Mouse (Mus musculus): ENCODE measurements around the gene Ahdc1. TPM values are rescaled to one million over a fixed set of nuclear protein-coding genes. Genes with fewer than 3 reads are reported as not detected.

Ahdc1 gene
- polyA plus RNA-seq, 1 experiment: 21.7 TPM

- TF ChIP-seq POLR2A (IDR thresholded peaks at IDR 0.05; ENCODE audit: borderline replicate concordance, control insufficient read depth, low read depth, low read length): no peak
- no peak for TF ChIP-seq CTCF (IDR thresholded peaks at IDR 0.05; ENCODE audit: control insufficient read depth, insufficient read depth, low read length)
- Histone ChIP-seq H3K27ac (ENCODE audit: control insufficient read depth, insufficient read depth, low read depth, low read length, poor library complexity) (no peak overlapping the region), H3K4me3 (replicated peaks; ENCODE audit: control insufficient read depth, low read depth, low read length) (no peak overlapping the region), H3K4me1 (ENCODE audit: control insufficient read depth, insufficient read depth, low read length) (peaks cover 10% of the 10 kb centered on the region; the same call in 1 of the 2 replicates)
- WGBS: 84% methylated on average over 11 of the region's 11 CpGs
These were observed 49.6 kb downstream of the Ahdc1 start for GRCm38 (mm10) chr4:133060702-133061101.

GRCm38 (mm10) chr4:133061798-133062197 lies 50.7 kb downstream of the Ahdc1 start:
- WGBS: 95% methylated on average over 20 of the region's 20 CpGs
- TF ChIP-seq CTCF (IDR thresholded peaks at IDR 0.05; ENCODE audit: control insufficient read depth, insufficient read depth, low read length): no peak
- TF ChIP-seq POLR2A (IDR thresholded peaks at IDR 0.05; ENCODE audit: borderline replicate concordance, control insufficient read depth, low read depth, low read length): no peak
- Histone ChIP-seq H3K4me3 (replicated peaks; ENCODE audit: control insufficient read depth, low read depth, low read length) (no peak overlapping the region), H3K27ac (ENCODE audit: control insufficient read depth, insufficient read depth, low read depth, low read length, poor library complexity) (no peak overlapping the region), H3K4me1 (ENCODE audit: control insufficient read depth, insufficient read depth, low read length) (peaks cover 8% of the 10 kb centered on the region; the same call in 1 of the 2 replicates)

GRCm38 (mm10) chr4:133062286-133062685 lies 51.2 kb downstream of the Ahdc1 start:
- WGBS: 90% methylated on average over 14 of the region's 14 CpGs
- Histone ChIP-seq H3K4me3 (replicated peaks; ENCODE audit: control insufficient read depth, low read depth, low read length) (no peak overlapping the region), H3K27ac (ENCODE audit: control insufficient read depth, insufficient read depth, low read depth, low read length, poor library complexity) (no peak overlapping the region), H3K4me1 (ENCODE audit: control insufficient read depth, insufficient read depth, low read length) (peaks cover 6% of the 10 kb centered on the region; the same call in 1 of the 2 replicates)
- TF ChIP-seq CTCF (IDR thresholded peaks at IDR 0.05; ENCODE audit: control insufficient read depth, insufficient read depth, low read length) (no peak), POLR2A (IDR thresholded peaks at IDR 0.05; ENCODE audit: borderline replicate concordance, control insufficient read depth, low read depth, low read length) (no peak)

GRCm38 (mm10) chr4:133063203-133063602 lies 52.1 kb downstream of the Ahdc1 start:
- H3K27ac ChIP-seq (ENCODE audit: control insufficient read depth, insufficient read depth, low read depth, low read length, poor library complexity): no peak overlapping the region
- TF ChIP-seq CTCF (IDR thresholded peaks at IDR 0.05; ENCODE audit: control insufficient read depth, insufficient read depth, low read length): no peak
- 93% methylated on average over 18 of the region's 18 CpGs for WGBS
- H3K4me1 ChIP-seq (ENCODE audit: control insufficient read depth, insufficient read depth, low read length): peaks cover under 1% of the 10 kb centered on the region; the same call in 1 of the 2 replicates
- no peak overlapping the region for H3K4me3 ChIP-seq (replicated peaks; ENCODE audit: control insufficient read depth, low read depth, low read length)

- 84% methylated on average over 13 of the region's 13 CpGs for WGBS
- Histone ChIP-seq H3K4me3 (replicated peaks; ENCODE audit: control insufficient read depth, low read depth, low read length) (no peak overlapping the region), H3K27ac (ENCODE audit: control insufficient read depth, insufficient read depth, low read depth, low read length, poor library complexity) (no peak overlapping the region), H3K4me1 (ENCODE audit: control insufficient read depth, insufficient read depth, low read length) (no peaks in the 10 kb centered on the region)
- no peak for TF ChIP-seq CTCF (IDR thresholded peaks at IDR 0.05; ENCODE audit: control insufficient read depth, insufficient read depth, low read length)
- TF ChIP-seq POLR2A (IDR thresholded peaks at IDR 0.05; ENCODE audit: borderline replicate concordance, control insufficient read depth, low read depth, low read length): no peak
These were observed 52.7 kb downstream of the Ahdc1 start for GRCm38 (mm10) chr4:133063799-133064198.

- Histone ChIP-seq H3K4me3 (replicated peaks; ENCODE audit: control insufficient read depth, low read depth, low read length) (no peak overlapping the region), H3K4me1 (ENCODE audit: control insufficient read depth, insufficient read depth, low read length) (no peaks in the 10 kb centered on the region), H3K27ac (ENCODE audit: control insufficient read depth, insufficient read depth, low read depth, low read length, poor library complexity) (no peak overlapping the region)
- 90% methylated on average over 19 of the region's 19 CpGs for WGBS
- no peak for TF ChIP-seq POLR2A (IDR thresholded peaks at IDR 0.05; ENCODE audit: borderline replicate concordance, control insufficient read depth, low read depth, low read length)
- no peak for TF ChIP-seq CTCF (IDR thresholded peaks at IDR 0.05; ENCODE audit: control insufficient read depth, insufficient read depth, low read length)
These were observed 53.7 kb downstream of the Ahdc1 start for GRCm38 (mm10) chr4:133064791-133065190.

GRCm38 (mm10) chr4:133065894-133066386 lies 54.9 kb downstream of the Ahdc1 start:
- Histone ChIP-seq H3K27ac (ENCODE audit: control insufficient read depth, insufficient read depth, low read depth, low read length, poor library complexity) (no peak overlapping the region), H3K4me1 (ENCODE audit: control insufficient read depth, insufficient read depth, low read length) (no peaks in the 10 kb centered on the region), H3K4me3 (replicated peaks; ENCODE audit: control insufficient read depth, low read depth, low read length) (no peak overlapping the region)
- WGBS: 89% methylated on average over 14 of the region's 14 CpGs
- TF ChIP-seq POLR2A (IDR thresholded peaks at IDR 0.05; ENCODE audit: borderline replicate concordance, control insufficient read depth, low read depth, low read length) (no peak), CTCF (IDR thresholded peaks at IDR 0.05; ENCODE audit: control insufficient read depth, insufficient read depth, low read length) (no peak)

- WGBS: 88% methylated on average over 12 of the region's 12 CpGs
- Histone ChIP-seq H3K27ac (ENCODE audit: control insufficient read depth, insufficient read depth, low read depth, low read length, poor library complexity) (no peak overlapping the region), H3K4me1 (ENCODE audit: control insufficient read depth, insufficient read depth, low read length) (no peaks in the 10 kb centered on the region), H3K4me3 (replicated peaks; ENCODE audit: control insufficient read depth, low read depth, low read length) (no peak overlapping the region)
- no peak for TF ChIP-seq CTCF (IDR thresholded peaks at IDR 0.05; ENCODE audit: control insufficient read depth, insufficient read depth, low read length)
- TF ChIP-seq POLR2A (IDR thresholded peaks at IDR 0.05; ENCODE audit: borderline replicate concordance, control insufficient read depth, low read depth, low read length): no peak
These were observed 57.5 kb downstream of the Ahdc1 start for GRCm38 (mm10) chr4:133068400-133069138.
